Mouse (Mus musculus): Measurements from ENCODE around the gene Fasl.
A peak's percentile ranks its signal among the peaks of the same experiment; 100 is the strongest.

The Fasl gene

DNA sequence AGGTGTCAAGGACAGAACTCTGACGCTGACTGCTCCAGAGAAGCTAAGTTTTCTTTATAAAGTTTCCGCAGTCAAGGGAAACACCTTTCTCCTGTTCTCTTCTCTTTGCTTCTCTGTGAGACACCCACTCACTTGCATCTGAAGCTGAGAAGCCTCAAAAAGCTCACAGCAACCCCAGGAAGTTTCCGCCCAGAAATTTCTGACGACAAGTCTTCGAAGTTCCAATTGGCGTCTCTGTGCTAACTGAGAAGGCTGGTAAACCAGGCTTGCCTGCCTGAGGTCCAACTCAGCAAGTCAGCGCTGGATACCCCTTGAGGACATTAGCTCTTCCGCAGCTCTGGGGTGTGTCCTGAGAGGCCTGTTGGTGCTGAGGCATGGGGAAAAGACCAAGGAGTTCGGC is at the start of gene Fasl:
TSS of gene Fasl (minus strand) at position 157 of the 400 bp plus-strand sequence.
- DNase-seq, result no peak

DNA sequence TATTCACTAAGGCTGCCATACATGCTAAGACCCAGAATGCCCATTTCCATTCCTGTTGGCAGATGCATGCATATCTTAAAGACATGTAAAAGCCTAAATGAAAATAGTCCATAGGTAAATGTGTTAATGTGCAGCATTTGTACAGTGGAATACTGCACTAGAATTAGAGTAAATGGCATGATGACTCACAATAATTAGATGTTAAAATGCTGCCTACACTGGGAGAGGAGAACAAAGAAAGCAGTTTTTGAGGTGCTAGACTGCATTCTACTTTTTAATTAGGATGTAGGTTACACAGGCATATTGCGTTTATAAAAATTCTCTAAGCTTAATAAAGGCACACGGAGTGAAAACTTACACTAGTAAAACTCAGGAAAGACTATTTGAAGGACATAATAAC is 38.4 kb upstream of the Fasl start:
- DNase-seq, result no peak

DNA sequence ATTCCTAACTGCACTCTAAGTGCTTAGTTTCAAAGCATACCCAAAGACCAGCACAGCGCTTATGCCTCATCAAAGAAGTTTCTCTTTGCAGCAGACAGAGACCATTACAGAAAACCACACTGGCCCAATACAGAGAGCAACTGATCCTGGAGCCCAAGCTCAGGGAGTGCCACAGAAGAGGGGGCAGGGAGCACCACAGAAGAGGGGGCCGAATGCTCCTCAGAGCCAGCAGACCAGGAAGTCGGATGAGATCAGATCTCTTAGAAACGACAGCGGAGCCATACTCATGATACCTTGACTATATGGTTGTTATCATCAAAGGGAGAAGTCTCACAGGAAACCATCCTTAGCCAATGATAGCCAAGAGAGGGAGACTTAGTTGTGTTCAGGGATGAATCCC is 21.1 kb upstream of the Fasl start:
- DNase-seq, result no peak

DNA sequence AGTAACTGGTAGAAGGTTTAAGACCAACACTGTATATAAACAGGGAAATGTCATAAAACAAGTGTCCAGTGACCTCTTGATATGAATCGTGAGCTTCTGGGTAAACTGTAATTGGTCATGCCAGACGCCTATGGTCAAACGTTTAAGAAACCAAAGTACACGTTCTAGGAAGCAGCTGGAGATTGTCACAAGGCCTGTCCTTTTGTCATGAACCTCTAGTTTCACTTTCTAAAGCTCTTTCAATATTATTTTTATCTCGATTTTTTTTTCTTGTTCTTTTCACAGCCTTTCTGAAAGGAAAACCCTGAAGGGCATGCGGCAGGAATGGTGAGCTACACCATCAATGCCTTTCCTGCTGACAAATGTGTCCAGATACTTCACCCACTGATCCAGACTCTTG is 20.7 kb upstream of the Fasl start:
- no peak for DNase-seq

DNA sequence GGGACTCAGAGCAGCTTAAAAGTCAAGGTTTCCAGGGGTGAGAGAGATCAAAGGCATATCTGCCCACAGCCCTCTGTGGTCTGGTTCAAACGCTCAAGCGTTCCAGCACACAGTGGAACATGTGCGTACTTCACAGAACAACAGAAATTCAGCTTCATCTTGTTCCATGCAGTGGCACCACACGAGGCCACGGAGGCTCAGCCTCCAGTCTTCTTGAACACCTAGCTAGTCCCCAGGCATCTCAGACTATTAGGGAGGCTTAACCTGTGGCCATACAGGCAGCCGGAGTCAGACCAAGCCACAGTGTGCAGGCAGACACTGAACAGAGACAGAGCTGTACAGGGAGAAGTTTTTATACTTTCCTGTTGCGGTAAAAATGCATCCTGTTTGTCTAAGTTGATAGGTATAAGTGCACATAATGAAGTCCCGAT is 16.3 kb upstream of the Fasl start:
- no peak for DNase-seq

DNA sequence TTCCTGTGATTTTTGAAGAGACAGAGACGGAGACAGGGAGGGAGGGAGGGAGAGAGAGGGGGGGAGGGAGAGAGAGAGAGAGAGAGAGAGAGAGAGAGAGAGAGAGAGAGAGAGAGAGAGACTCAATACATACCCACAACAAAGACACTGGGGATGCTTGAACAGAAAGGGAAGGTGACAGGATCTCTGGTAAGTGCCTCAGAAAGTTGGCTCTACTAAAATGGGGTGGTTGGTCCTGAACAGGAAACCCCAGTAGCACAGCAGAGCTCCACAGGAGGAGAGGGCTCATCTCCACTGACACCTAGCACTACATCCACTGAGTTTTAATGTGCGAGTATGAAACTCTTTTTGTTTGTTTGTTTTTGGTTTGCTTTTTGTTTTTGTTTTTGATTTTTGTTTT is 13.0 kb upstream of the Fasl start:
- DNase-seq, result no peak

DNA sequence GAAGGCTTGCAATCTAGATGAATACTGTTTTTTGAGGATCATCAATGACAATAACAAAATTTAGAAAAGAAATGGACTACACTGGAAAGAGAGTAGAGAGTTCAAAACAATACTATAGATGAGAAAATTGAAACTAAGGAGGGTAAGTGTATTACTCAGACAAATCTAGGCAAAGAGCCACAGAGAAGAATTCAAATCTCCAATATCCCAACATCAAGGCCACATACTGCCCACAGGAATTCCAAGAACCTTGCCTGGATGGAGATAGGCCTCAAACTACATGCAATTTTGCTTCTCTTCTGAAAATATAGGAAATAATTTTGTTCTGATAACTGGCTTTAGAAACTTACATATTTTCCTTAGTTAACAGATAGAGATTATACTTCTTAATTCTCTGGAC is 12.0 kb upstream of the Fasl start:
- DNase-seq, result no peak

DNA sequence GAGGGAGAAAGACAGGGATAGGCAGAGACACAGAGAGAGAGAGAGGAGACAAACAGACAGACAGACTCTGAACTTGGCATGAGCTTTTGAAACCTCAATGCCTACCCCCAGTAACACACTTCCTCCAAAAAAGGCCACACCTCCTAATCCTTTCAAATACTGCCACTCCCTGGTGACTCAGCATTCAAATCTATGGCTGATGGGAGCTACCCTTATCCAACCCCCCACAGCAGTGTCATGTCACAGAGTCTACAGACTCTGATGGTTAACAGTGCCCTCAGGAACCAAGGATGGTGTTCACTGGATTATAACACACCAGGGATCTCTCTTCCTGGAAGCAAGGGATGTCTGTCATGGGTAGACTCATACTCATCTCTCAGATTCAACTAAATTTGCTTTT is 11.5 kb upstream of the Fasl start:
- DNase-seq, result no peak

DNA sequence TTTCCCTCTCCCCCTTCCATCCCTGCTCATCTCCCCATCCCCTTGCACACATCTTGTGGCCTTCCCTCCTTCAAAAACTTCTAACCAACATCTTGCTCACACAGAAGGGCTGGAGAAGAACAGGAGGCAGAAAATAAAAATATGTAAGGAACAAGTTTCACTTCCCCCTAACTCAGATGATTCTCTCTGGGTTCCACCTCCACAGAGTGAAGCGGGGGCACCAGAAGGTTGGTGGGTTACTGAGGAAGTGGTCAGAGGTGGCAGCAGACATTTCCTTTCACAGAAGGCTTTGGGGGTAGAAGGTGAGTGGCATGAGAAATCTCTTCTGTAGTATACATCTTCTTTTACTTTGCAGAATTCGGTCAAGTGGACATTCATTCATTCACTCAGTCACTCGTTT is 10.6 kb upstream of the Fasl start:
- DNase-seq, result no peak

DNA sequence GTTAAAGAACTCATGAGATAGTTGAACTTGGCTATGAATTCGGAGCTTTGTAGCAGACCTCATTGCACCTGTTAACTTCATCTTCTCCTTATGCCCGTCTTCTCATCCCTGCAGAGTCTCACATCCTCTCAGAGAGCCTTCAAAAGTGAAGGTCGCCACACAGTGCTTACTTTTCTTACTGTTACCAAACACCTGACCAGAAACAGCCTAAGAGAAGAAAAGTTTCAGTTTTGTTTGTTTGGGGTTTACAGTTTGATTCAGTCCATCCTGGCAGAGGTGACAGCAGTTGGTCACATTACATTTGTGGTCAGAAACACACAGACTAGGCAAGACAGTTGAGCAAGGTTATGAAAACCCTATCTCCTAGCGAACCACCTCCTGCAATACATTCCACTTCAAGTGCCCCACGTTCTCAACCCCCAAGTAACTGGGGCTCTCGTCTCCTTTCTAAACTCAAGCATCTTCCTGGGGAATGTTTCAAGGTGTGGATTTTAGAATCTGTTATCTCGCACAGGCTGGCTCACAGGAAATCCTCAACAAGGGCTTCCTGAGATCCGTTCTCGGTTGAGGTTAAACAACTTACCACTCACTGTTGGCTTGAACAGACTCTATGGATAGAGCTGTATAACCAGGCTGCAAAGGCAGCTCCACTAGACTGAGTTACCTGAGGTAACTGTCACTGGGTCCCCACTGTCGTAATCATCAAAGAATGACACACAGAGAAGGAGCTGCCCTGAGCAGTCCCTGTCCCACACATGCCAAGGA is 6.3 kb upstream of the Fasl start:
- DNase-seq, result no peak

DNA sequence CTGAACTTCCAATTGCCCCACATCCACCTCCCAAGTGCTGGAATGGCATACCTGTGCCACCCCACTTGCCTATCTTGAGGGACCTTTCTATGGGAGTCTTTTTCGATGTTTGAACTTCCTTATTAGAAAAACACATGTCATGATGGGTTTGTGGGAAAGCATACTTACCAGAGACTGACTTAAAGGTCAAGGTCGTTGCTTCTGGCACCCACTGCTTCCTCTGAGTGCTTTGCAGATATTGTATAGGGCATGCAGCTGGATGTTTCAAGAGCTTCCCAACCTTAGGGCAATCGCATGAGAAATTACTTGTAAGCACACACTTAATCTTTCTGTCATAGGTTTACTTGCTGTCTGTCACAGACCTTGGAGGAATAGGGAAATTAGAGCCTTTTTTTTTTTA is 5.0 kb upstream of the Fasl start:
- DNase-seq, result no peak

DNA sequence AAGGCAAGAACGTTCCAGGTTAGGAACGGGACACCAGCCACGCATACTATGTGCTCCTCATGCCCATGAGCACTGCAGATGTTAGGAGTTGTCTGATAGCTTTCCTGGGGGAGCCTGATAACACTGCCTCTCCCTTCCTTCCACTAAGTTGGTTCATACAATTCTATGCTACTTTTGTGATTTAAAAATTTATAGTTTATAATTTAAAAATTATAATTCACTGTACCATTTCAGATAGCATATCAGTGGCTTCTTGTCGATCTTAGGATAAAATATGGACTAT is 4.3 kb upstream of the Fasl start:
- DNase-seq, result no peak

DNA sequence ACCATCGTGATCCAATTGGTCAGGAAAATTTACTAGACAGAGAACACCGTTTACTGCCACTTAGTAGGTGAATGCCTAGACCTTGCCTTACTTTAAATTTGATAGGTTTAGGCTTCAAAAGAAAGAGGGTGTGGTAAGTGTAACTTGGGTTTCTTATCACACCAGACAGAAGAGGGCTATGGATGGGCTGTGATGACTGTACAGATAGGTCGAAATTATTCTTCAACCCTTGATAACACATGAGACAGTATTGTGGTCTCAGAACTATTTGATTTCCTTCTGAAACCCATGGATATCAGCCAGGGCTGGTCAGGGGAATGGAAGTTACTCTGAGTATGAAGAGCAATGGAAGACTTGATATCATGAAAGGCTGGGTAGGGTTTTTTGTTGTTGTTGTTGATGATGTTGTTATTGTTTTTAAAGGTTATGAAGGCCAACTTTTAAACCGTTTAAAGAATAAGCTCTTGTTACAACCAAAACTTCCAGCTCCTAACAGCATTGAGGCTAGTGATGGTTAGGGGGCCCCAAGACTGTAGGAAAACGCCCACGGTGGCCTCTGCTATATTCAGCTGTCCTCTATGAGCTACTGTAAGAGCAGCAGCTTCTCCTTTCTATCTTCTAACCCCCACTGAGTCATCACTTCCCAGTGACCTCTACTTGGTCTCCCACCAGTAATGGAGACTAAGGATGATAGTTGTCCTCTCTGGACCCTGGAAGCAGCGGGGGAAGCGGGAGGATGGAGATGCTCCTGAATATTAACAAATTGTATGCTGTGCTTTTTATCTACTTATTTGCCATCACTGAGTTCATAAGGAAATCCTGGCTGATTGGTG is 3.8 kb upstream of the Fasl start:
- DNase-seq, result no peak

DNA sequence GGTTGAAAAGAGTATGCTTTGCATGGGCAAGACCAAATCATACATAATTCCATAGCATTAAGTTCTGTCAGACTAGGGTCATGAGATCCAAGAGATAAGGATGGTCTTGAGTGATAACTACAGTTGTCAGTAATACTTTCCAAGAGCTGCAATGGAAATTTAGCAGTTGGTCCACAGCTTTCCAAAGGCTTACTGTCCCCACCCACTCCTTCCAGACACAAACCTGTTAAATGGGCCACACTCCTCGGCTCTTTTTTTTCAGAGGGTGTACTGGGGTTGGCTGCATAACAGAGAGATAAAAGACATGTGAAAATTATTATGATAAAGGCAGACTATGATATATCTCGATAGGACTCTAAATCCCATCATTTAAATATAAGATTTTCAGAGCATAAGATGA is 5.6 kb downstream of the Fasl start:
- no peak for DNase-seq

DNA sequence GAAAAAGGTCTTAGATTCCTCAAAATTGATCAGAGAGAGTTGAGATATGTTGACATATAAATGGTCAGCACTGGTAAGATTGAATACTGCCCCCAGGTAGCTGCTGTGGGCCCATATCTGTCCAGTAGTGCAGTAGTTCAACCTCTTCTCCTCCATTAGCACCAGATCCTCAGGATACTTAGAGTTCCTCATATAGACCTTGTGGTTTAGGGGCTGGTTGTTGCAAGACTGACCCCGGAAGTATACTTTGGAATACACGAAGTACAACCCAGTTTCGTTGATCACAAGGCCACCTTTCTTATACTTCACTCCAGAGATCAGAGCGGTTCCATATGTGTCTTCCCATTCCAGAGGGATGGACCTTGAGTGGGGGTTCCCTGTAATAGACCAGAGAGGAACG is 6.7 kb downstream of the Fasl start:
- no peak for DNase-seq

DNA sequence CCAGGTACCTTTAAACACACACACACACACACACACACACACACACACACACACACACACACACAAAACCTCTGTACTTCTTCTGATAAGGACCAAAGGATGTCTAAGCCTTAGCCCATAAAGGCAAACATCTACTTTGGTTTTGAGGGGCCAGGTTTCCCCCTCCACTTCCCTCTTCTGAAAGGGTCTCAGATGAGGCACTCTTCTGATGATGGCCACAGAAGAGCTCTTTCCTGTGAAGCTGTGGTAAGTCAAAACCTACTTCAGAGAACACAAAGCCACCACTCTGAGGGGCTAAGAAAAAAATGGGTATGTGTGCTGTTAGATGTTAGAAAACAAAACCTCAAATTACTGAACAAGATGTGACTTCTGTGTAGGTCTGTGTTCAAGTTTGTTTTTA is 9.2 kb downstream of the Fasl start:
- no peak for DNase-seq

DNA sequence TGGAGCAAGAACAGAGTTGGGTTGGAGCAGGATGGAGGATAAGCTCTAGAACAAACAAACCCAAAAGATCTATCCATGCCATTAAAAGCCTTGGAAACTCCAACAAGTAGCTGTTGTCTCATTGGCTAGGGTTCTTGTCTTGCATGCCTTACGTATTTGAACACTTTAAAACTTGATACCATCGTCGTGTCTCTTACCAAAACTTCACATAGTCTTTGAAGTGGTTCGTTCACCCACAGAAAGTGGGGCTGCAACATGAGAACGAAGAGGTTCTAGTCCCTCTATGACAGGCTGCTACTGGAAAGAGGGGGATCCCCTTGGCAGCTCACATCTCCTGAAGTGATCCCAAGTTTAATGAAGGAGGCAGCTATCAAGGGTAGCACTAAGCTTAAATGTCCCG is 13.1 kb downstream of the Fasl start:
- no peak for DNase-seq

DNA sequence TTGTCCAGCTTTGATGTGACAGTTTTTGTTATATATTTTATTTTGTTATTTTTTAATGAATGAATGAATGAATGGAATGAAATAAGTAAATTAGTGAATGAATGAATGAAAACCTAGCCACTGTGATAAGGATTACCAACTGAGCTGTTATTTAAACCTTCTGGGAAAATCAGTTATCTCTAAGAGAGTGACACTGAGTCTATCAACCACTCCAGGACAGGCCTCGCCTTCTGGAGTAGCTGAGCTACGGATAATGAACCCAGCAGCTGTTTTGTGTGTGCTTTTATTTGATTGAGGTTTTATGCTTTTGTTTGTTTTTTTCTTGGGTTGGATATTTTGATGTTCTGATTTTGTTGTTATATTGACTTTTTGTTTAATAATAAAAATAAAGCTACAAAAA is 17.0 kb downstream of the Fasl start:
- no peak for DNase-seq

DNA sequence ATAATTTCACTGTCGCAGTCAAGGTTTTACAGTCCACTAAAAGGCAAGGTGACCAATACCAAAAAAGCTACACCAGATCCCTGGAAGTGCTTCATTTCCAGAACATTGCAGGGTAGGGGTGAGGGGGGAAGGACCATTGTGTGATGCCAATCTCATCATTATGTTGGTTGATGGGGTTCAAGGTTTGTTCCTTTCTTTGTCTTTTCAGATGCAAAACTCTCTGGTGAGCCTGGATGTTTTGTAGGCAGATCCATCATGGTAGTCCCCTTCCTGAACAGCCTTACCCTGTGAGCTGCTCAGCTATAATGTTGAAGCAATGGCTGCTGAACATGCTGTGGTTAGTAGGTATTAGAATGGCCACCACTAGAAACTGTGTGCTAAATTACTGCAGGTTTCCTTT is 19.0 kb downstream of the Fasl start:
- no peak for DNase-seq

DNA sequence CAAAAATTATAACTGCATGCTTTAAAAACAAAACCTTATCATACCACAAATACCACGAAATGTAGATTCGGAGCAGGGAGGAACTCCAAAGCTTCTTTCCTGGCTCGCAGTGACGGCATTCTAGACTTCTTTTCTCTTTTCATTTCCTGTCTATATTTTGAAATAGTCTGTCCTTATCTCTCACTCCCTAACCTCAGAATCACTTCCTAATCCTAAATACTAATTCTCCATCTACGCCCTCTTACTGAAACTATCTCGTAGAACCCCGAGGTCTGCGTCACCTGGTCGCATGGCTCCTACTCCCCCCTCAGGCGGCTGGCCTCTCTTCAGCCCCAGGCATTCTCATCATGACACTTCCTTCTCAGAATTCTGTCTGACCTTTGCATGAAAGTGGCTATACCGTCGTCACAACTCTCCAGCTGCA is 21.2 kb downstream of the Fasl start:
- no peak for DNase-seq

DNA sequence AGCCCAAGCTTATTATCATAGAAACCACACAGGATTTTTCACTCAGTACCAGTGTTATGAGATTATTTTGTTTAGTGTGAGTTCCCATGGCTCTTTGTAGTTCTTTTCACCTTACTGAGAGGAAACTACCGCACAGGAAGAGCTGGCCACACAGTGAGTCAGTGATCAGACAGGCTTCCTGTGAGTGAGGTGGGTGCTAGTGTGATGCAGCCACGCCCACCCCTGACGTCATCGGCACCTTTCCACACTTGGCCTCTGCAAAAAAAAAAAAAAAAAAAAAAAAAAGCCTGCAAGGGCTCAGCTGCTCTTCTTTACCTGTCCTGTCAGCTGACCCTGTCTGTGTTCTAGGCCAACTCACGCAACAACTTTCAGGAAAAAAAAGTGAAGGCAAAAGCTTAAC is 21.6 kb downstream of the Fasl start:
- peak in 1 of 2 experiments; percentile 13 for DNase-seq

DNA sequence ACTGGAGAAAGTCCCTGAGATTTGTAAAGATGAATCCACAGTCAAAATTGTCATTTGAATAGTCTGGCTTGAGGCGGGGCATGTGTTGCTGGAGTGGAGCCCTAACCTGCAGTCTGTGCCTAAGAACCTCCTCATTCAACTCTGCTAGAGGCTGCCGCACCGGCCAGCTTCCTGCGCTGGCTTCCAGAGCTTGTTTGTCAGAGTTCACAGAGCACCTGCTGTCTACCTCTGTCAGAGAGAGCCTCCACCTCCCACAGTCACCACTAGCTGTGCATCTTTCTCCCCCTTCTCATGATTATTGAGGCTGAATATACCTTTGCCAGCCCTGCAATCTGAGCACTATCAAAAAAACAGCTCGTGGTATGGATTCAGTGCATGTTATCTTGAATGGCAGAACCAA is 22.4 kb downstream of the Fasl start:
- peak in 1 of 2 experiments; percentile 10 for DNase-seq

DNA sequence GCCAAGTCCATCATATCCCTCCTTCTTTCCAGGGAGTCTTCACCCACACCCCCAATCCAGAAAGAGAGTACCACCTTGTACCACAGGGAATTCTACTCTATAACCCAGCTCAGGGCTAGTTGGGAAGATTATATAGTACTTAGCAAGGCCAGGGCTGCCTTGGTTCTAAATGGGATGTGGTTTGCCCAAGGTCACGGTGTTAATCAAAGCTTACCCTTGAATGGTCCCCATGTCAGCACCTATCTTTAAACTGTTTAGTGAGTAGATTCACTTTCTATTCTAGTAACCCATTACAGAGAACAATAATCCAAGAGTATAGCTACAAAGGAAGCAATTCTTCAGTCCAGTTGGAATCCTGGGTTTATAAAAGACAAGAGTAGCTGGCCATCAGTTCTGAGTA is 23.3 kb downstream of the Fasl start:
- no peak for DNase-seq

DNA sequence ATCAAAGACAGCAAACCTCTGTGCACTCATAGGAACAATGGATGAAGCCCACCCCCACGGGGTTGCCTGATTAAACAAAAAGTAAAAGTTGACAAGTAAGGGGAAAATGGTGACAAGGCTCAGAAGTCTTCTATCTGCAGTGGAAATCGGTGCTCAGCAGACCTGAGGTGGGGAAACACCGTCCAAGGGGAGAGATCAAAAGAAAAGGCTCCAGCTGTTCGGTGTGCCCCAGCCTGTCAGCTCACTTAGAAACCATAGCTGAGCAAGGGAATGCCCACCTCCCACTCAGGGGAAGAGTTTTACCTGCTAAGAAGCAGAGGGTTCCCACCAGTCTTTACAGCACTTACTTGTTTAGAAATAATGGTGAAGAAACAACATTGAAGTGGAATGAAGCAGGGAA is 26.7 kb downstream of the Fasl start:
- DNase-seq, result no peak

DNA sequence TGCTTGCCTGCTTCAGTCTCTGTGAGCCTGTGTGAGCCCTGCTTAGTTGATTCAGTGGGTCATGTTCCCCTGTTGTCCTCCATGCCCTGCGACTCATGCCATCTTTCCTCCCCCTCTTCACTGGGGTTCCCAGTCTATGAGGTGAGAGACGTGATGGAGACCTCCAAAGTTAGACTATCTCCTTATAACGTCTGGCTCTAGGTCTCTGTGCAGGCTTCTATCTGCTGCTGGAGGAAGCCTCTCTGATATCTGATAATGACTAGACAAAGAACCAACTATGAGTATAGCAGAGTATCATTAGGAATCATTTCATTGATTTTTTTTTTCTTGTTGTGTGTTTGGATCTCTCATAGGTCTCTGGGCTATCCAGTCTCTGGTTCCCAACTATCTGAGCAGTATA is 31.7 kb downstream of the Fasl start:
- DNase-seq, result no peak

Measured in cerebellum, postnatal 10 days (tissue).